Mouse (Mus musculus) T-cell, adult 2 months (primary cell): Measurements from ENCODE around the gene Pheta2.
A peak's percentile ranks its signal among the peaks of the same experiment; 100 is the strongest.
"Not testable (repeated sequence)": the region's sequence is repeated elsewhere in the genome, so short reads cannot be mapped to it uniquely, and the experiment has no call there.

Experiments
- DNase-seq: peaks from one replicate; pipeline ENCODE4 v3.0.0; 2022; ENCODE audit warnings: low spot score

Pheta2 gene

DNA sequence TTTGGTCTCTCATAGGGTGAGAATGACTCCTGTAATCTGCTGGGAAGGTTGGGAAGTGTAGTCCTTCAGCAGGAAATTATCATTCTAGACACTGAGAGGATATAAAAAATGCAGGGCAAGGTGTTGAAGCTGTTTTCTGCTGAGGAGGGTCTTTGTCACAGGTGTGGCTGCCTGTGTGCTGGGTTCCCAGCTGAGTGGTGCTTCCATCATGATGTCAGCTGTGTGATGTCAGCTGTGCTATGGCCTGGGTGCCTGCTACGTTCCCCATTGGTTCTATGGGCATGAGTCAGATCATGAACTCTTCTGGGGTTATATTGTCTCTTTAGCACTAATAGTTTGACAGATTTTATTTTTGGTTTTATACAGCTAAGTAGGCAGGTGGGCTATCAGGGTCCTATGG is 30.1 kb downstream of the Pheta2 start:
- no peak for DNase-seq

DNA sequence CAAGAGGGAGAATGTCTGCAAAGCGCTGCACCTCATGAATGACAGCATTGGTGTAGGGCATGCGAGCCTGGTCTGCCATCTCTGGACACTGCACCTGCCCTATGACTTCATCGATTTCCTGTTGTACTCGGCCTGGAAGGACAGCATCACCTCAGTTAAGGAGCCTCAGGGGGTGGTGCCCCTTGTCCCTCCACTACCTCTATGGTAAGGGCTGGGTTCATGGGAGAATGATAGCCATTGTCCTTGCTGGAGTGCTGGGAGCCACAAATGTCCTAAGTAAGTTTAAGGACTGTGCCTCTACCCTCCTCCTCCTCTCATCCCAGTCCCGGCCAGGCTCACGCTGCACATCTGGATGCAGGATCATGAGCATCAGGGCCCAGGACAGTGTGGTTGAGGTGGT is 33.7 kb downstream of the Pheta2 start:
- no peak for DNase-seq

GRCm38 (mm10) chr15:82372991-82373390 is 34.2 kb downstream of the Pheta2 start:
- DNase-seq, result no peak

DNA sequence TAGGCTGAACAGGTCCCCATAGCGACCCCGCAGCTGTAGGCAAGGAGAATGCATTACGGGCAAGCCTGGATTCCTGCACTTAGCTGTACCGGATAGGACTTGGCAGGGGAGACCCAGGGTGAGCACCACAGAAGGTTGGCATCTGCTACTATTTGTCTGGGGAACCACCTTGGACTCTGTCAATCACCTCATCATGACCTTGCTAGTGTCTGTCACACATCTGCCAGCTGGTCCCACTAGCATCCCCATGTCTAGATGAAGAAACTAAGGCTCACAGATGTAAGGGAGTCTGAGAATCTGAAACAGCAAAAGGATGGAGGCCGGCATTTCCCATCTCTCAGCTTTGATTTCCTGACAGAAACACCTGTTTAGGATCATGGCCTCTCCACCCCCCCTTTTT is 35.7 kb downstream of the Pheta2 start:
- DNase-seq, result no peak

DNA sequence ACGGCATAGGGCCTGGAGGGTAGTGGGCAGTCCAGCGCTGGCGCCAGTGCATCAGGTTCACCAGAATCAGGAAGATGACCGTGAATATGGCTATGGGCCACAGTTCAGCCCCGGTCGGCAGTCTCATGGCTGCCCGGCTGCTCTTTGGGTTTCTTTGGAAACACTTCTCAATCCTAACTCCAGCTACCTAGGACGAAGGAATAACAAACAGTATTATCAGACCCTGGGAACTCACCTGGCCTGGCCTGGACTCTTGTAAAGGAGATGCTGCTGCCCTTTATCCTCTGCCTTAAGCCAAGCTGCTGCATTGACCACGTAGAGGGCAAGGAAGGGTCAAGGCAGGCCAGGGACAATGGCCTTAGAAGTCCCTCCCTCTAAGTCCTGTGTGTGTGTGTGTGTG is 37.1 kb downstream of the Pheta2 start:
- no peak for DNase-seq

DNA sequence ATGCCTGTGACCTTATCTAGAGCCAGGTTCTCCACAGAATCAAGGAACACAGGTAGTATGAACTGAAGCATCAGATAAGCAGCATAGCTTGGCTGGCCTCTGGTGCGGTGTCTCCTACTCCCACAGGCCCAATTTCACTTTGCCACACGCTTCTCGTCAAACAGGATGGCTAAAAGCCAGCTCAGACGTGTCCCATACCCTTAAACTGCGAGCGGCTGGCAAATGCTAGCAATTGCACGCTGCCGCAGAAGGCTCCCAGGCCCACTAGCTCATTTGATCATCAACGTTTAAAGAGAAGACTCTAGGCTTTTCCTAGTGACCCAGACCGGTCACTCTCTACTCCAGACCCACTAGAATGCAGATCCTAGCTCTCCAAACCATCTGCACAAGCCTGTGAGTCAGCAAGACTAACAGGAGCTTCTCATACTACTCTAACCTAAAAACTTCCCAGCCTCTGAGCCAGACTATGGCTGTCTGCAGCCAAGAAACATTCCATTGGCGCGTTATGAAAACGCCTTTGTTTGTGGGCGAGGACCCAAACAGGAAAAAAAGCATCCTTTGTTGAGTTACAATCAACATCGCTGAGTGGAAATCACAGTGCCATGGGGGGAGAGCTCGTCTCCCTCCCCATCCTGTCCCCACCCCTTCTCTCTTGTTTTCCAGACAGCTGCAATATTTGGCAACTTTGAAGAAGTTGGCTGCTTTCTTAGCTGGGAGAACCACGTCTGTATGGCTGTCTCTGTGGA is 37.8 kb downstream of the Pheta2 start:
- DNase-seq, result no peak

DNA sequence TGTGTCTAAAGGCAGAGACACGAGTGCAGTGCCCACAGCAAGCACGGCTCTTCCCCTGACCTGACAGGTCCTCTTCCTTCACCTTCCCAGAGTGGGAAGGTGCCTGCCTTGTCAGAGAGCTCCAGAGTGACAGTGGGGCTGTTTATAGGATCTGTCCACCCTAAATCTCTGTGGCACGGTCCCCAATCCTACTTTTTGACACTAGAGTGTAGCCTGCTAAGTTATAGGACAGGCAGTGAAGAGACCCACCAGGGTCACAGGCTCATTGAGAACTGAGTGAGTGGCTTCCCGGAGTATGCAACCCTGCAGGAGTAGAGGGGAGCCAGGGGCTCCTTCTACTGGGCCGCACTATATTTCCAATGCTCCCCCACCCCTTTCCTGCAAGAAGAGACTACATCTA is 39.0 kb downstream of the Pheta2 start:
- no peak for DNase-seq

DNA sequence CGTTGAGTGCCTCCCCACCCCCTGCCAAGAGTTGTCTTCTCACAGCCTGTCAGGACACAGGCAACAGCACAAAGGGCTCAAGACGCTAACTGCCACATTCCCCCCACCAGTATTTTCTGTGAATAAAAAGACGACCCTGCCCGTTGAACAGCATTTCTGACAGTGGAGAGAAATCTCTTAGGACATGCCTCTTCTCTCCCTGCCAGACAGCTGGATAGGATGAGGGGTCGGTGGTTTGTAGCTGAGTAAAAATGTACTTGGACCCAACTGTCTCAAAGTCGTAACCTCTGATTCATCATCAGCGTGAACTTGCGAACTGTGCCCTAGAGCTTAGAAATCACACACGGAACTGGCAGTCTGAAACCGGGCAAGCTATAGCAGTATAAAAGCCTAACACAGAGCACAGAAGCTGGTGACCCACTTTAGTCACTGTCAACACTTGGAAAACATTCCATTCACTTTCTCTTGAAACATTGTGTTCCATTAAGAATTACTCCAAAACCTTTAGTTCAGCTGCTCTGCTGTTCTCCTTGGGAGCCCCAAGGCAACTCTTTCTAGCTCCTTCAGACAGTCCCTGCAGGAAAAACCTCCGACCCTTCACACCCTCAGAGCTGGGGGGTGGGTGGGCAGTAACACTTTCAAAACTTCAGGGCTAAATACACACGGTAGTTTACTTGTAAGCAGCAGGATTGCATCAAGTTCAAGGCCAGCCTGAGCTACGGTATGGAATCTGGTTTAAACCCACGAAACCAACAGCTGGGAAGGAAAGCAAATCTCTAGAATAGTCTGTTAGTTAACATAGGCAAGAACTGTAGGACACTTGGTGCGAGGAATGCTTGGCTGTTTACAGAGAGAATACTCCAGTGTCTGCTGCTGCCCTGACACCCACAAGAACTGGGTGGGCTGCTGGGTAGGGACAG is 39.8 kb downstream of the Pheta2 start:
- DNase-seq, result no peak

DNA sequence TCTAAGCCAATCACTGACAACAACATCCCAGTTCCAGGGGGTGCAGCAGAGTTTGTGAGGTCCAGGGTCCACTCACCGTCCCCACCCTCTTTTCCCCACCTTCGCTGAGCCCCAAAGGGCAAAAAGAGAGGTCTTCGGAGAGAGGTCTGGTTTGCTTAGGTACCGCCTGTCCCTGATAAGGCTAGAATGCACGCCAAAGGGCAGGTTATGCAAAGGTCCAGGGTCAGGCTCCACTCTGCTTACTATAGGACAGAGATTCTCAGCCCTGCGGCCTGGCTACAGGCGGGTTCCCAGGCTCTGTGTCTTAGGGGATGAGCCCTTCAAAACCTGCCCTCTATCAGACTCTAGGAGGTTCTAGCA is 40.7 kb downstream of the Pheta2 start:
- DNase-seq, result no peak

DNA sequence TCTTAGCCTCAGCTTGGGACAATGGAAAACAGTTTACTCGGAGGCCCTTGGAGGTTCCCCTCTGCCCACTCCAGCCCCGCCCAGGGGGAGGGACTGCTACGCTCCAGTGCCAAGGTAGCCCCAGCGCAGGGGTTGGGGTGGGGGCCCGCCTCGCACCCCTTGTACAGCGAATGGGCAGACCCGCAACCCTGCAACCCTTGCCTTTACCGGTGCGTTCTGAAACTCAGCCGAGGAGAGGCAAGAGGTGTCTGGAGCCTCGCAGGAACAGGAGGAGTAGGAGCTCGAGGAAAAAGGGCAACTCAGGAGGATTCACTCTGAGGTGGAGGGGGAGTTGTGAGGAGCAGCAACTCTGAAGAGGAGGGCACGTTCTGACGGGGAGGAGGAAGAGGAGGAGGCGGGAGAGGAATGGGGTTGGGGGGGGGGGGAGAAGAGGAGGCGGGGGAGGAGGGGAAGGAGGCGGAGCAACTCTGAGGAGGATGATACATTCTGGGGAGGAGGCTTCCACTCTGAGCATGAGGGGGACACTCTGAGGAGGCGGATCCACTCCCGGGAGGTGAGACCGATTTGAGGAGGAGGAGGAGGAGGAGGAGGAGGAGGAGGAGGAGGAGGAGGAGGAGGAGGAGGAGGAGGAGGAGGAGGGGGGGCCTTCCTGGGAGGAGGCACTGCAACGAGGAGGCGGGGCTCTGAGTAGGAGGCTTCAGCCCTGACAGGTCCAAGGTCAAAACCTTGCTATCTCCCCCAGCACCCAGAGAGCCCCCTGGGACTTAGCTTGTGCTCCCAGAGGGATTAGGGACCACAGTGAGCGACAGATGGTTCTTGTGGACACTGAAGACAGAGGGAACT is 41.4 kb downstream of the Pheta2 start, which contains the start of gene Cyp2d22:
Gene Cyp2d22 (minus strand): TSS at position 390 of the 843 bp plus-strand sequence.
- peak; percentile 41 for DNase-seq

GRCm38 (mm10) chr15:82380714-82381062 is 41.9 kb downstream of the Pheta2 start:
- DNase-seq, result no peak

GRCm38 (mm10) chr15:82382441-82382840 is 43.7 kb downstream of the Pheta2 start:
- no peak for DNase-seq

DNA sequence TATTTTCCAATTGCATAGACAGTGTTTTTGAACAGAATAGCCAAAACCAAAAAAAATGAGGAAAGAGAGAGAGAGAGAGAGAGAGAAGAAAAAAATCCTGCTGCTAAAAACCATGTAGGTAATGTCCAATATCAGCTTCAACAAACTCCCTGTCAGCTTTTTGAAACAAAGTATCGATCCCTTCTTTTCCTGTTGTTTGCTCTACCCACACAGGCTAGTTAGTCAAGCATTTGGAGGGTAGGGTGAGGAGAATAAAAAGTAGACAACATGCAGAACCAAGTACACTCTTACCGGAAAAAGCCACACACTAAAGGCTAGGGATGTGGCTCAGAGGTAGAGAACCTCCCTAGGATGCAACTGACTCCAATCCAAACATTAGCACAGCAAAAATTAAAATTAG is 47.0 kb downstream of the Pheta2 start:
- no peak for DNase-seq

- DNase-seq, result not testable (repeated sequence)
Measured at GRCm38 (mm10) chr15:82389916-82390315, 51.2 kb downstream of the Pheta2 start.

DNA sequence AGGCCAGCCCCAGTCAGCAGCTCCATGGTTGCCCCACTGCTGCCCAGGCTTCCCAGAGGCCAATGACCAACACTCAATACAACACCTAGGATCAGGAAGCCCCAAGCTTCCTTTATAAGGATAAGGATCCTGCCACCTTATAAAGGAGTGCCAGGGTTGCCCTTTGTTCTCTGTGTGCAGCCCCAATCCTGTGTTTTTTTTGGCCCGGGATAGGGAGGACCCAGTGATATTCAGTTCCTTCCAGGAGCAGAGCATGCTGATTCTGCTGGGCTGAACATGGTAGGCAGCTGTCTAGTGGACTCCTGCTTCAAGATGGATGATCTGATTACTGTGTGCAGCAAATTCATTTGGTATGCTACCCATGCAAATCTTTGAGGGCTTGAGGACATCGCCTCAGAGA is 55.2 kb downstream of the Pheta2 start, which contains the start of gene Cyp2d11:
Gene Cyp2d11 (minus strand): TSS at position 101 of the 400 bp plus-strand sequence.
- not testable (repeated sequence) for DNase-seq
